Mouse (Mus musculus): ENCODE results near the gene March4.

GRCm38 (mm10) chr1:72436967-72437366, 99.8 kb downstream of the March4 start:
- TF ChIP-seq GATA1 (IDR thresholded peaks at IDR 0.05; ENCODE audit: low read length) (no peak), TAL1 (IDR thresholded peaks at IDR 0.05; ENCODE audit: low read length) (no peak)
